Mouse (Mus musculus) thymus, postnatal 0 days (tissue): ENCODE measurements around the gene Ctns. TPM values are rescaled to one million over a fixed set of nuclear protein-coding genes. Genes with fewer than 3 reads are reported as not detected.
A peak's percentile ranks its signal among the peaks of the same experiment; 100 is the strongest.

Experiments
- DNase-seq: peaks from one replicate; pipeline ENCODE4 v3.0.0-alpha.2; 2015; ENCODE audit warnings: low spot score
- polyA plus RNA-seq: library from polyadenylated mRNA; unstranded; fragments of >200 nt; fragmentation: Nextera tagmentation; extraction: Ambion mirVana; gene quantifications from 2 replicates; pipeline ENCODE4 v1.2.1, GENCODE M21; 2015

Ctns gene
- polyA plus RNA-seq, 1 experiment from 2014 or later = 13.2 TPM

GRCm38 (mm10) chr11:73146026-73146974 is 52.5 kb downstream of the Ctns start:
- DNase-seq = no peak

- no peak for DNase-seq
Observed at GRCm38 (mm10) chr11:73144261-73144681, 54.6 kb downstream of the Ctns start.

- peak; percentile 94 for DNase-seq
Observed at GRCm38 (mm10) chr11:73137591-73138501, 61.0 kb downstream of the Ctns start, which contains the start of gene Haspin. TSS of gene Haspin (minus strand) at chr11:73138294.

GRCm38 (mm10) chr11:73137116-73137515 is 61.7 kb downstream of the Ctns start:
- peak; percentile 14 for DNase-seq

DNA sequence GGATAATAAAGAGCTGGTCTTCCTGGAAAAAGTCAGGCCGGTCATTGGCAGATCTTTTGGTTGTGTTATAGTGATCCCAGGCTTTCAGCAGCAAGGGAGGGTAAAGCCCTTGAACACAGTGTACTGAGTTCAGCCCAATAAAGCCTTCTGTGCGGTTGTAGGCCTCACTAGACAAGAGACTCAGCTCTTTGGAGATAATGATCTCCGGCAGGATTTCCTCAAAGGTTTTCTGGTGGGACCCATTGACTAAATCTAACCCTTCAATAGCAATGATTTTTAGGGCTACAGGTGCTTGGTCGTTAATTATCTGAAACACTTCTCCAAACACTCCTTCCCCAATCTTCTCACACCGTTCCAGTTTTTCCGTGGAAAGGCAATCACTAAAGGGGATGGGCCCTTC is 62.3 kb downstream of the Ctns start:
- peak; percentile 39 for DNase-seq

- DNase-seq = no peak
Observed at GRCm38 (mm10) chr11:73134222-73134621, 64.6 kb downstream of the Ctns start.

Other genes with a start within 250 kb of the Ctns start
- gene Atp2a3, start 237.9 kb downstream of the Ctns start, polyA plus RNA-seq = 102 and 111 TPM in 2 replicates
- gene P2rx1, start 199.9 kb downstream of the Ctns start, polyA plus RNA-seq = 61.5 and 71.4 TPM in 2 replicates
- 18.8 and 19.6 TPM in 2 replicates for gene Camkk1, start 180.0 kb downstream of the Ctns start, polyA plus RNA-seq
- 9.0 and 13.3 TPM in 2 replicates for gene Ncbp3, start 151.3 kb downstream of the Ctns start, polyA plus RNA-seq
- 8.0 and 10.5 TPM in 2 replicates for gene Itgae, start 108.5 kb downstream of the Ctns start, polyA plus RNA-seq
- 19.7 and 22.0 TPM in 2 replicates for gene Haspin, start 60.7 kb downstream of the Ctns start, polyA plus RNA-seq
- 0.33 and 0.51 TPM in 2 replicates for gene P2rx5, start 38.6 kb downstream of the Ctns start, polyA plus RNA-seq
- gene Emc6, start 22.0 kb downstream of the Ctns start, polyA plus RNA-seq = 156 and 166 TPM in 2 replicates
- gene Tax1bp3, start 22.0 kb downstream of the Ctns start, polyA plus RNA-seq = 116 and 119 TPM in 2 replicates
- gene Shpk, start 418 bp upstream of the Ctns start, polyA plus RNA-seq = 2.2 and 2.8 TPM in 2 replicates
- gene Trpv1, start 35.2 kb upstream of the Ctns start, polyA plus RNA-seq = not detected in 2 replicates
- 0.04 TPM in 2 replicates for gene Trpv3, start 68.3 kb upstream of the Ctns start, polyA plus RNA-seq
- gene Aspa, start 130.6 kb upstream of the Ctns start, polyA plus RNA-seq = 0.62 and 0.96 TPM in 2 replicates
- gene Gm49340, start 130.7 kb upstream of the Ctns start, polyA plus RNA-seq = not detected in 2 replicates
- not detected in 2 replicates for gene Spata22, start 130.7 kb upstream of the Ctns start, polyA plus RNA-seq
- gene Olfr20, start 151.7 kb upstream of the Ctns start, polyA plus RNA-seq = not detected in 2 replicates
- not detected in 2 replicates for gene Olfr376, start 172.2 kb upstream of the Ctns start, polyA plus RNA-seq
- not detected in 2 replicates for gene Olfr1, start 200.6 kb upstream of the Ctns start, polyA plus RNA-seq
- gene Olfr378, start 229.4 kb upstream of the Ctns start, polyA plus RNA-seq = not detected in 2 replicates